Mouse (Mus musculus): ENCODE measurements around the gene Get4. TPM values are rescaled to one million over a fixed set of nuclear protein-coding genes. Genes with fewer than 3 reads are reported as not detected.

The Get4 gene
- total RNA-seq, 2 experiments from 2014 or later, result 36.2 to 39.8 TPM

GRCm38 (mm10) chr5:139234423-139234822 is 17.7 kb upstream of the Get4 start:
- DNase-seq, result no peak
- intact Hi-C loops (cut with DNase I; ENCODE audit: low total_unique reads), result no loop called here

- intact Hi-C loops (cut with DNase I; ENCODE audit: low total_unique reads), result no loop called here
- no peak for DNase-seq
Observed at GRCm38 (mm10) chr5:139237436-139237835, 14.7 kb upstream of the Get4 start.

GRCm38 (mm10) chr5:139241022-139241761 is 10.9 kb upstream of the Get4 start:
- intact Hi-C loops (cut with DNase I; ENCODE audit: low total_unique reads), result no loop called here
- DNase-seq, result no peak

- intact Hi-C loops (cut with DNase I; ENCODE audit: low total_unique reads), result no loop called here
- no peak for DNase-seq
Observed at GRCm38 (mm10) chr5:139243384-139243783, 8.7 kb upstream of the Get4 start.

- DNase-seq, result no peak
- intact Hi-C loops (cut with DNase I; ENCODE audit: low total_unique reads), result no loop called here
Observed at GRCm38 (mm10) chr5:139247767-139248166, 4.4 kb upstream of the Get4 start.

- DNase-seq, result no peak
- intact Hi-C loops (cut with DNase I; ENCODE audit: low total_unique reads), result no loop called here
Observed at GRCm38 (mm10) chr5:139248846-139249245, 3.3 kb upstream of the Get4 start.

- DNase-seq, result no peak
- intact Hi-C loops (cut with DNase I; ENCODE audit: low total_unique reads), result no loop called here
Observed at GRCm38 (mm10) chr5:139251279-139251678, 845 bp upstream of the Get4 start.

- intact Hi-C loops (cut with DNase I; ENCODE audit: low total_unique reads), result no loop called here
- DNase-seq, result no peak
Observed at GRCm38 (mm10) chr5:139251736-139252080, 416 bp upstream of the Get4 start.

- no peak for DNase-seq
- intact Hi-C loops (cut with DNase I; ENCODE audit: low total_unique reads), result no loop called here
Observed at GRCm38 (mm10) chr5:139252910-139253245, 754 bp downstream of the Get4 start.

- intact Hi-C loops (cut with DNase I; ENCODE audit: low total_unique reads), result no loop called here
- no peak for DNase-seq
Observed at GRCm38 (mm10) chr5:139253301-139253741, 1.2 kb downstream of the Get4 start.

GRCm38 (mm10) chr5:139254938-139255337 is 2.8 kb downstream of the Get4 start:
- no peak for DNase-seq
- intact Hi-C loops (cut with DNase I; ENCODE audit: low total_unique reads), result no loop called here

GRCm38 (mm10) chr5:139255777-139256176 is 3.7 kb downstream of the Get4 start:
- peak; percentile 38 for DNase-seq
- intact Hi-C loops (cut with DNase I; ENCODE audit: low total_unique reads), result no loop called here

- no peak for DNase-seq
Observed at GRCm38 (mm10) chr5:139256211-139256765, 4.2 kb downstream of the Get4 start.

GRCm38 (mm10) chr5:139257265-139257664 is 5.1 kb downstream of the Get4 start:
- DNase-seq, result no peak
- intact Hi-C loops (cut with DNase I; ENCODE audit: low total_unique reads), result no loop called here

More at GRCm38 (mm10) chr5:139256211-139256765, 4.2 kb downstream of the Get4 start:
- intact Hi-C loops (cut with DNase I; ENCODE audit: low total_unique reads), result no loop called here

- intact Hi-C loops (cut with DNase I; ENCODE audit: low total_unique reads), result no loop called here
- DNase-seq, result no peak
Observed at GRCm38 (mm10) chr5:139257818-139258217, 5.7 kb downstream of the Get4 start.

- intact Hi-C loops (cut with DNase I; ENCODE audit: low total_unique reads), result no loop called here
- DNase-seq, result no peak
Observed at GRCm38 (mm10) chr5:139258371-139259035, 6.4 kb downstream of the Get4 start.

GRCm38 (mm10) chr5:139259853-139260252 is 7.7 kb downstream of the Get4 start:
- DNase-seq, result no peak
- intact Hi-C loops (cut with DNase I; ENCODE audit: low total_unique reads), result no loop called here

- no peak for DNase-seq
- intact Hi-C loops (cut with DNase I; ENCODE audit: low total_unique reads), result no loop called here
Observed at GRCm38 (mm10) chr5:139261403-139261802, 9.3 kb downstream of the Get4 start.

GRCm38 (mm10) chr5:139267661-139268060 is 15.5 kb downstream of the Get4 start:
- intact Hi-C loops (cut with DNase I; ENCODE audit: low total_unique reads), result no loop called here
- DNase-seq, result no peak

GRCm38 (mm10) chr5:139270806-139271521 is 18.8 kb downstream of the Get4 start:
- intact Hi-C loops (cut with DNase I; ENCODE audit: low total_unique reads), result no loop called here
- no peak for DNase-seq
